Mouse (Mus musculus): ENCODE data around the gene Nod2. TPM values are rescaled to one million over a fixed set of nuclear protein-coding genes. Genes with fewer than 3 reads are reported as not detected.

Gene Nod2
- polyA plus RNA-seq, 1 experiment from 2014 or later, result 0.19 TPM

Other genes starting within 250 kb of the Nod2 start
- 53.9 and 66.7 TPM in 2 replicates for gene Nkd1, start 126.0 kb upstream of the Nod2 start, polyA plus RNA-seq (2015; fragmentation: Nextera tagmentation; extraction: Ambion mirVana)
- 1.3 and 1.5 TPM in 2 replicates for gene Snx20, start 11.2 kb upstream of the Nod2 start, polyA plus RNA-seq (2015; fragmentation: Nextera tagmentation; extraction: Ambion mirVana)
- 18.4 and 19.8 TPM in 2 replicates for gene Cyld, start 49.7 kb downstream of the Nod2 start, polyA plus RNA-seq (2015; fragmentation: Nextera tagmentation; extraction: Ambion mirVana)